Mouse (Mus musculus) myocyte (in vitro differentiated cells): ENCODE measurements at regions not wholly inside any gene's neighbourhood (a gene's known extent, or its start where the extent isn't known, plus 50 kb on each side); places are given as distances from the start of the nearest gene placed in this dataset.

Experiments
- E2F4 ChIP-seq: IDR thresholded peaks from one replicate; pipeline ENCODE4 v1.6.1; 2011; ENCODE audit warnings: mild to moderate bottlenecking, control low read depth, moderate library complexity; ENCODE audit not compliant: insufficient read depth
- MAX ChIP-seq: IDR thresholded peaks from one replicate; pipeline ENCODE4 v1.6.1; 2011; ENCODE audit warnings: low read depth, mild to moderate bottlenecking, control low read depth
- MYOG ChIP-seq, 3 experiments: IDR thresholded peaks; one replicate each; pipeline ENCODE4 v1.6.1; 2011; ENCODE audit warnings: control low read depth in 2 of 3, low read depth in 2 of 3, mild to moderate bottlenecking in 2 of 3; ENCODE audit not compliant: insufficient read length in 2 of 3, control insufficient read depth in 1 of 3, insufficient read depth in 1 of 3
- POLR2A ChIP-seq: IDR thresholded peaks from one replicate; pipeline ENCODE4 v1.6.1; 2011; ENCODE audit warnings: low read depth, mild to moderate bottlenecking, control low read depth, moderate library complexity; ENCODE audit not compliant: insufficient read length
- TCF3 ChIP-seq: IDR thresholded peaks from one replicate; pipeline ENCODE4 v1.6.1; 2011; ENCODE audit warnings: low read depth, control low read depth; ENCODE audit not compliant: insufficient read length
- USF1 ChIP-seq: IDR thresholded peaks from one replicate; pipeline ENCODE4 v1.6.1; 2011; ENCODE audit warnings: low read depth, mild to moderate bottlenecking, control low read depth, moderate library complexity

GRCm38 (mm10) chr12:79963443-79964025 is 149.3 kb downstream of the Zfp36l1 start:
- TF ChIP-seq POLR2A (no peak), MYOG (IDR thresholded peaks at IDR 0.05; ENCODE audit: control insufficient read depth in 1 of 3, insufficient read depth in 1 of 3, insufficient read length in 2 of 3, low read depth in 2 of 3) (no peak), E2F4 (no peak), TCF3 (no peak), MAX (no peak), USF1 (no peak)
